Mouse (Mus musculus): ENCODE data around the gene Psmc2.

DNA sequence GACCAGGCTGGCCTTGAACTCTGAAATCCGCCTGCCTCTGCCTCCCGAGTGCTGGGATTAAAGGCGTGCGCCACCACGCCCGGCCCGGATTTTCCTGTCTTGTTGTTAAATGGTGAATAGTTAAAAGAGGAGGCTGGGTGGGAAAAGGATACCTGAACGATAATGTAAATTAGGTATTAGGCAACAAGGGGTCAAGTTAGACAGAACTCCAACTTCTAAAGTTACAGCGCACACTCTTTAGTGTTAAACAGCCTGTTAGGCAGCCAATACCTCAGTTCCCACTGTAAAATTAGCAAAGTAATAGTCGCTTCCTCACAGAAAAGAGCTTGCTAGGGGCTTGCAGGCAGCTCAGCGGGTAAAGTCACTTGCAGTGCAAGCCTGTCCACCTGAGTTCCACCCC is 49.0 kb upstream of the Psmc2 start:
- no peak for TF ChIP-seq CTCF (IDR thresholded peaks at IDR 0.05)
- TF ChIP-seq POLR2A (IDR thresholded peaks at IDR 0.05; ENCODE audit: insufficient read depth, low read depth, low read length) = no peak
- no peak for TF ChIP-seq EP300 (IDR thresholded peaks at IDR 0.05; ENCODE audit: insufficient read depth, low read depth, low read length)

All from heart, adult 2 months (tissue).